9 mouse cellular contexts compared by ENCODE assay signal in genomic region chr1:86532362-86533051, GRCm38 (mm10). TPM values are rescaled to one million over a fixed set of nuclear protein-coding genes. Genes with fewer than 3 reads are reported as not detected.
DNase-seq lines count a peak whose midpoint lies in the region; ATAC-seq and TF ChIP-seq lines count a peak whose summit lies in the region.
"Had no signal": no experiment of that assay in that cellular context is flagged by ENCODE, and none has a peak within 500 bp of the region (broad histone marks: within the 10 kb centered on the region; RNA-seq: fewer than 3 reads in every experiment).

No protein-coding gene starts in this region.

- H3K4me3 ChIP-seq in forebrain, embryonic 11.5 days (ENCODE audit: low read depth, low read length): no peak overlapping the region
- H3K4me3 ChIP-seq in heart, embryonic 16.5 days (ENCODE audit: low read length): no peak overlapping the region
- no peak overlapping the region for H3K4me3 ChIP-seq in liver, embryonic 14.5 days (ENCODE audit: insufficient read depth in 1 of 2, low read depth in 2 of 2, low read length in 2 of 2)
- peak overlapping the region; percentile 12; the same call in 1 of the 2 replicates for H3K4me3 ChIP-seq in neural tube, embryonic 11.5 days (ENCODE audit: low read depth, low read length)
- no peak overlapping the region for H3K4me3 ChIP-seq in stomach, embryonic 16.5 days (replicated peaks; ENCODE audit: low read length)
- H3K4me3 ChIP-seq: erythroblast, embryonic 14.5 days had no signal

- 25% methylated on average over 11 of the region's 11 CpGs for WGBS in forebrain, embryonic 11.5 days
- 26% methylated on average over 11 of the region's 11 CpGs for WGBS in heart, embryonic 16.5 days
- WGBS in liver, embryonic 14.5 days (ENCODE audit: insufficient replicate concordance): 23% methylated on average over 11 of the region's 11 CpGs
- 25% methylated on average over 11 of the region's 11 CpGs for WGBS in neural tube, embryonic 11.5 days
- WGBS in stomach, embryonic 16.5 days: 25% methylated on average over 11 of the region's 11 CpGs

- no peak overlapping the region; the same call in 1 of the 2 replicates for H3K4me2 ChIP-seq in forebrain, embryonic 11.5 days (ENCODE audit: low read depth, low read length, severe bottlenecking)
- peak overlapping the region; percentile 8 for H3K4me2 ChIP-seq in heart, embryonic 16.5 days (ENCODE audit: low read depth, low read length)
- no peak overlapping the region for H3K4me2 ChIP-seq in liver, embryonic 14.5 days (ENCODE audit: low read depth)
- H3K4me2 ChIP-seq in neural tube, embryonic 11.5 days (ENCODE audit: low read depth): peak overlapping the region; percentile 24
- H3K4me2 ChIP-seq in stomach, embryonic 16.5 days (ENCODE audit: low read depth, low read length): 0 out of 2 replicates have a peak overlapping the region, but pooled peaks have one; percentile 22

- peaks cover 13% of the 10 kb centered on the region; the same call in 1 of the 2 replicates for H3K36me3 ChIP-seq in forebrain, embryonic 11.5 days (ENCODE audit: control insufficient read depth, insufficient read depth, low read length)
- peaks cover 19% of the 10 kb centered on the region for H3K36me3 ChIP-seq in heart, embryonic 16.5 days (ENCODE audit: control insufficient read depth, insufficient read depth)
- peaks cover 26% of the 10 kb centered on the region for H3K36me3 ChIP-seq in liver, embryonic 14.5 days (replicated peaks; ENCODE audit: control insufficient read depth, insufficient read depth, low read depth)
- peaks cover 11% of the 10 kb centered on the region for H3K36me3 ChIP-seq in neural tube, embryonic 11.5 days (ENCODE audit: control insufficient read depth, insufficient read depth, low read length)
- H3K36me3 ChIP-seq in stomach, embryonic 16.5 days (ENCODE audit: control insufficient read depth, insufficient read depth, low read length): no peaks in the 10 kb centered on the region

- peak; percentile 100 for DNase-seq in c-Kit-positive CD71-negative TER-119-negative erythroid progenitor cells, embryonic 14.5 days (ENCODE audit: low read depth)
- DNase-seq in forebrain, embryonic 11.5 days (ENCODE audit: low spot score): peak; percentile 96
- DNase-seq in kidney, postnatal 25 days: peak; percentile 91 to 97
- DNase-seq in liver, embryonic 14.5 days (ENCODE audit: low read depth in 3 of 3, low spot score in 3 of 3): peak; percentile 89 to 92 (median 91)
- peak; percentile 92 for DNase-seq in neural tube, embryonic 11.5 days (ENCODE audit: low spot score)

- H3K27me3 ChIP-seq in forebrain, embryonic 11.5 days (ENCODE audit: control insufficient read depth, insufficient read depth, low read length): no peaks in the 10 kb centered on the region
- H3K27me3 ChIP-seq in heart, embryonic 16.5 days (ENCODE audit: control insufficient read depth, insufficient read depth, low read length): no peaks in the 10 kb centered on the region
- H3K27me3 ChIP-seq in liver, embryonic 14.5 days (ENCODE audit: control insufficient read depth, insufficient read depth, low read length): no peaks in the 10 kb centered on the region
- H3K27me3 ChIP-seq in neural tube, embryonic 11.5 days (ENCODE audit: control insufficient read depth, insufficient read depth, low read length): no peaks in the 10 kb centered on the region
- no peaks in the 10 kb centered on the region for H3K27me3 ChIP-seq in stomach, embryonic 16.5 days (ENCODE audit: control insufficient read depth, insufficient read depth, low read length)

- TF ChIP-seq CTCF in liver, embryonic 14.5 days (IDR thresholded peaks at IDR 0.05; ENCODE audit: low read depth): peak; percentile 95

- no peak; the same call in 1 of the 2 replicates for TF ChIP-seq EP300 in liver, embryonic 14.5 days (IDR thresholded peaks at IDR 0.05; ENCODE audit: low read depth)

- no peaks in the 10 kb centered on the region for H3K9me3 ChIP-seq in forebrain, embryonic 11.5 days (ENCODE audit: control insufficient read depth, low read length)
- 0 out of 2 replicates have a peak, but pooled peaks cover 2% of the 10 kb centered on the region for H3K9me3 ChIP-seq in heart, embryonic 16.5 days (replicated peaks; ENCODE audit: control insufficient read depth, low read length)
- no peaks in the 10 kb centered on the region for H3K9me3 ChIP-seq in liver, embryonic 14.5 days (ENCODE audit: control insufficient read depth, low read length)
- H3K9me3 ChIP-seq in neural tube, embryonic 11.5 days (ENCODE audit: control insufficient read depth, low read length): no peaks in the 10 kb centered on the region
- no peaks in the 10 kb centered on the region for H3K9me3 ChIP-seq in stomach, embryonic 16.5 days (replicated peaks; ENCODE audit: control insufficient read depth, low read length)

- H3K9ac ChIP-seq in forebrain, embryonic 11.5 days (ENCODE audit: low read length): no peak overlapping the region
- H3K9ac ChIP-seq in heart, embryonic 16.5 days (ENCODE audit: low read length): no peak overlapping the region
- H3K9ac ChIP-seq in liver, embryonic 14.5 days (replicated peaks): no peak overlapping the region
- H3K9ac ChIP-seq in neural tube, embryonic 11.5 days (ENCODE audit: low read length): no peak overlapping the region
- no peak overlapping the region; the same call in 1 of the 2 replicates for H3K9ac ChIP-seq in stomach, embryonic 16.5 days (ENCODE audit: low read length)

- peak; percentile 46 for ATAC-seq in CD4-positive, CD25-positive, alpha-beta regulatory T cell, adult 4 months
- peak; percentile 45 for ATAC-seq in forebrain, embryonic 11.5 days (replicated peaks; ENCODE audit: low FRiP score)
- peak; percentile 38; the same call in 1 of the 2 replicates for ATAC-seq in heart, embryonic 16.5 days (replicated peaks; ENCODE audit: extremely low read depth, insufficient read depth, low FRiP score)
- peak; percentile 43 for ATAC-seq in liver, embryonic 14.5 days (ENCODE audit: insufficient read depth)
- ATAC-seq in neural tube, embryonic 11.5 days (ENCODE audit: insufficient read depth, low FRiP score, low TSS enrichment): peak; percentile 18
- peak; percentile 34; the same call in 1 of the 2 replicates for ATAC-seq in stomach, embryonic 16.5 days (ENCODE audit: insufficient read depth, low FRiP score)

- peak overlapping the region; percentile 54; the same call in 1 of the 2 replicates for H3K27ac ChIP-seq in forebrain, embryonic 11.5 days (ENCODE audit: low read depth, low read length)
- peak overlapping the region; percentile 63 for H3K27ac ChIP-seq in heart, embryonic 16.5 days (ENCODE audit: low read length)
- peak overlapping the region; percentile 51 for H3K27ac ChIP-seq in liver, embryonic 14.5 days
- H3K27ac ChIP-seq in neural tube, embryonic 11.5 days (ENCODE audit: low read depth, low read length): peak overlapping the region; percentile 34
- H3K27ac ChIP-seq in stomach, embryonic 16.5 days (ENCODE audit: low read length): peak overlapping the region; percentile 76

- H3K4me1 ChIP-seq in forebrain, embryonic 11.5 days (replicated peaks; ENCODE audit: control insufficient read depth, insufficient read depth, low read length): peaks cover 11% of the 10 kb centered on the region
- peaks cover 29% of the 10 kb centered on the region for H3K4me1 ChIP-seq in heart, embryonic 16.5 days (ENCODE audit: control insufficient read depth, insufficient read depth, low read length)
- peaks cover 5 to 15% of the 10 kb centered on the region in 2 experiments for H3K4me1 ChIP-seq in liver, embryonic 14.5 days (replicated peaks; ENCODE audit: control insufficient read depth in 2 of 2, insufficient read depth in 2 of 2, low read length in 1 of 2)
- peaks cover 12% of the 10 kb centered on the region; the same call in 1 of the 2 replicates for H3K4me1 ChIP-seq in neural tube, embryonic 11.5 days (ENCODE audit: control insufficient read depth, insufficient read depth, low read length)
- H3K4me1 ChIP-seq in stomach, embryonic 16.5 days (ENCODE audit: control insufficient read depth, insufficient read depth, low read length): peaks cover 18% of the 10 kb centered on the region

RNA-seq across cellular contexts. Expression of gene Ptma, which starts 6.0 kb away (rescaled TPM):
- polyA plus RNA-seq in CD4-positive, CD25-positive, alpha-beta regulatory T cell, adult 4 months (2017; shearing (Covaris generic)): 1,000 to 10,000 TPM; 2,790 to 2,877 TPM
- polyA plus RNA-seq in forebrain, embryonic 11.5 days (2014; fragmentation: Nextera tagmentation; extraction: Ambion mirVana): 3,230 and 3,412 TPM in 2 replicates
- 702 and 1,064 TPM in 2 replicates for polyA plus RNA-seq in heart, embryonic 16.5 days (2015; fragmentation: Nextera tagmentation; extraction: Ambion mirVana)
- polyA plus RNA-seq in liver, embryonic 14.5 days (2012; rRNA removed): 466 and 1,286 TPM in 2 replicates
- polyA plus RNA-seq in liver, embryonic 14.5 days (2014; fragmentation: Nextera tagmentation; extraction: Ambion mirVana): 993 and 1,059 TPM in 2 replicates
- polyA plus RNA-seq in neural tube, embryonic 11.5 days (2014; fragmentation: Nextera tagmentation; extraction: Ambion mirVana): 2,926 and 3,268 TPM in 2 replicates
- 1,914 and 2,170 TPM in 2 replicates for polyA plus RNA-seq in stomach, embryonic 16.5 days (2015; fragmentation: Nextera tagmentation; extraction: Ambion mirVana)

RNA-seq across cellular contexts. Expression of gene Pde6d, which starts 49.9 kb away (rescaled TPM):
- 10 to 100 TPM; 12.6 to 16.4 TPM for polyA plus RNA-seq in CD4-positive, CD25-positive, alpha-beta regulatory T cell, adult 4 months (2017; shearing (Covaris generic))
- 81.0 and 88.0 TPM in 2 replicates for polyA plus RNA-seq in forebrain, embryonic 11.5 days (2014; fragmentation: Nextera tagmentation; extraction: Ambion mirVana)
- polyA plus RNA-seq in heart, embryonic 16.5 days (2015; fragmentation: Nextera tagmentation; extraction: Ambion mirVana): 58.7 and 60.5 TPM in 2 replicates
- 18.0 and 20.0 TPM in 2 replicates for polyA plus RNA-seq in liver, embryonic 14.5 days (2012; rRNA removed)
- 23.6 and 25.2 TPM in 2 replicates for polyA plus RNA-seq in liver, embryonic 14.5 days (2014; fragmentation: Nextera tagmentation; extraction: Ambion mirVana)
- 77.9 and 83.2 TPM in 2 replicates for polyA plus RNA-seq in neural tube, embryonic 11.5 days (2014; fragmentation: Nextera tagmentation; extraction: Ambion mirVana)
- 32.8 and 42.9 TPM in 2 replicates for polyA plus RNA-seq in stomach, embryonic 16.5 days (2015; fragmentation: Nextera tagmentation; extraction: Ambion mirVana)

RNA-seq across cellular contexts. Expression of gene Cops7b, which starts 50.2 kb away (rescaled TPM):
- polyA plus RNA-seq in CD4-positive, CD25-positive, alpha-beta regulatory T cell, adult 4 months (2017; shearing (Covaris generic)): 10 to 100 TPM; 16.9 to 20.0 TPM
- 57.1 and 62.3 TPM in 2 replicates for polyA plus RNA-seq in forebrain, embryonic 11.5 days (2014; fragmentation: Nextera tagmentation; extraction: Ambion mirVana)
- polyA plus RNA-seq in heart, embryonic 16.5 days (2015; fragmentation: Nextera tagmentation; extraction: Ambion mirVana): 24.1 and 26.0 TPM in 2 replicates
- polyA plus RNA-seq in liver, embryonic 14.5 days (2012; rRNA removed): 16.3 and 16.5 TPM in 2 replicates
- polyA plus RNA-seq in liver, embryonic 14.5 days (2014; fragmentation: Nextera tagmentation; extraction: Ambion mirVana): 11.4 and 12.2 TPM in 2 replicates
- 63.7 and 65.4 TPM in 2 replicates for polyA plus RNA-seq in neural tube, embryonic 11.5 days (2014; fragmentation: Nextera tagmentation; extraction: Ambion mirVana)
- 32.5 and 32.6 TPM in 2 replicates for polyA plus RNA-seq in stomach, embryonic 16.5 days (2015; fragmentation: Nextera tagmentation; extraction: Ambion mirVana)

Comparison
In these comparisons a context has a peak if more than half of its experiments do, and no peak if none do; other contexts are left out.
1. H3K4me2 ChIP-seq: peak in heart, embryonic 16.5 days (single experiment), neural tube, embryonic 11.5 days (single experiment) and stomach, embryonic 16.5 days (single experiment); none in forebrain, embryonic 11.5 days (single experiment) and liver, embryonic 14.5 days (single experiment).
2. Peak in every context shown above with its lines, with median percentiles within 50 percentile points of each other: ATAC-seq, DNase-seq and H3K27ac ChIP-seq.